Comparison of ENCODE assay signal across 12 mouse cellular contexts in genomic region chr7:137765961-137766360, GRCm38 (mm10).
"Had no signal": no experiment of that assay in that cellular context is flagged by ENCODE, and none has a peak within 500 bp of the region (broad histone marks: within the 10 kb centered on the region; RNA-seq: fewer than 3 reads in every experiment).

No protein-coding gene starts in this region.

- H3K9me3 ChIP-seq: limb, embryonic 12.5 days; liver, embryonic 13.5 days; lung, embryonic 15.5 days had no signal

- ATAC-seq: liver, postnatal 0 days; midbrain, embryonic 13.5 days had no signal

- H3K4me3 ChIP-seq: limb, embryonic 12.5 days; liver, embryonic 13.5 days; lung, embryonic 15.5 days; midbrain, embryonic 13.5 days had no signal

- H3K4me1 ChIP-seq: liver, embryonic 13.5 days; midbrain, embryonic 13.5 days had no signal

- H3K4me2 ChIP-seq: limb, embryonic 12.5 days; liver, embryonic 13.5 days; lung, embryonic 15.5 days; midbrain, embryonic 13.5 days had no signal

- H3K36me3 ChIP-seq: limb, embryonic 12.5 days; liver, embryonic 13.5 days; lung, embryonic 15.5 days; midbrain, embryonic 13.5 days had no signal

- DNase-seq: kidney, postnatal 36 days; layer of hippocampus, adult 9-11 months; layer of hippocampus, postnatal 36 days; liver; liver, embryonic 13.5 days; liver, postnatal 0 days; lung, postnatal 36 days; right cerebral cortex, postnatal 14 days; thymus, postnatal 36 days had no signal

- H3K9ac ChIP-seq: limb, embryonic 12.5 days; liver, embryonic 13.5 days; liver, postnatal 0 days; lung, embryonic 15.5 days; midbrain, embryonic 13.5 days had no signal

- H3K27me3 ChIP-seq: limb, embryonic 12.5 days; liver, embryonic 13.5 days; lung, embryonic 15.5 days; midbrain, embryonic 13.5 days had no signal

- H3K27ac ChIP-seq: limb, embryonic 12.5 days; liver, embryonic 13.5 days; lung, embryonic 15.5 days; midbrain, embryonic 13.5 days had no signal
